Mouse (Mus musculus) cerebellum, adult 2 months (tissue): ENCODE data around the gene Rpa2.
"Not testable (repeated sequence)": the region's sequence is repeated elsewhere in the genome, so short reads cannot be mapped to it uniquely, and the experiment has no call there.

Experiments used
- CTCF ChIP-seq: fragments of 200-500 bp; IDR thresholded peaks from 2 replicates; pipeline ENCODE4 v1.5.1; 2011; ENCODE audit warnings: low read depth, mild to moderate bottlenecking, control low read depth, low read length, moderate library complexity, borderline replicate concordance; ENCODE audit not compliant: insufficient read depth
- POLR2A ChIP-seq: fragments of 200-500 bp; IDR thresholded peaks from 2 replicates; pipeline ENCODE4 v1.6.1; 2011; ENCODE audit warnings: low read length, control low read depth, borderline replicate concordance; ENCODE audit not compliant: insufficient read depth

- not testable (repeated sequence) for TF ChIP-seq POLR2A, CTCF
Observed at GRCm38 (mm10) chr4:132737154-132737553, 31.0 kb upstream of the Rpa2 start.
